Mouse (Mus musculus): Measurements from ENCODE around the gene Ppp1ca.

Gene Ppp1ca

GRCm38 (mm10) chr19:4191528-4192250 is at the start of gene Ppp1ca:
TSS of gene Ppp1ca (plus strand) at chr19:4192065.
- DNase-seq (ENCODE audit: low read depth, low spot score) = peak; percentile 94

- no peak for DNase-seq (ENCODE audit: low read depth, low spot score)
Measured at GRCm38 (mm10) chr19:4142416-4143173, 49.3 kb upstream of the Ppp1ca start.

DNA sequence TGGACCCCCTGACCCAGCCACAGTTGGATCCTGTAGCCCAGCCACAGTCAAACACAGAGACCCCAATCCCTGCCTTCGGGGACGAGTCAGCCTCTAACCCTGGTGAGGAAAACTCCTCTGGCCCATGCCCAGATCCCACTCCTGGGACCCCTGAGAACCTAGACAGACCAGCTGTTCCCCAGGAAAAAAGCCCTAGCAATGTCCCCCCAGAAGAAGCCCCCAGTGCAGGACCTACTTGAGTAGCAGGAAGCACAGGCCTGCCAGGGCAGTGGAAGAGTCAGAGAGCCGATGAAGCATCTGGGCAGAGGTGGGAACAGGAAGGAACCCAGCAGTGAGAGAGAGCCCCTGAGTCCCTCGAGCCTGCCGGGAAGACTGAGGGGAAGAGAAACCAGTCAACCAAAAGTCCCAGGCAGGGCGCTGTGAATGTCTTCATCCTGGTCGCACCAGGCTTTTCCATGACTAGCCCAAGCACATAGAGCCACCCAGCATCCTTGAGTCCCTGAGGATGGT is 48.1 kb upstream of the Ppp1ca start, which contains the start of gene Cabp4:
TSS of gene Cabp4 (minus strand) at position 275 of the 510 bp plus-strand sequence.
- no peak for DNase-seq (ENCODE audit: low read depth, low spot score)

DNA sequence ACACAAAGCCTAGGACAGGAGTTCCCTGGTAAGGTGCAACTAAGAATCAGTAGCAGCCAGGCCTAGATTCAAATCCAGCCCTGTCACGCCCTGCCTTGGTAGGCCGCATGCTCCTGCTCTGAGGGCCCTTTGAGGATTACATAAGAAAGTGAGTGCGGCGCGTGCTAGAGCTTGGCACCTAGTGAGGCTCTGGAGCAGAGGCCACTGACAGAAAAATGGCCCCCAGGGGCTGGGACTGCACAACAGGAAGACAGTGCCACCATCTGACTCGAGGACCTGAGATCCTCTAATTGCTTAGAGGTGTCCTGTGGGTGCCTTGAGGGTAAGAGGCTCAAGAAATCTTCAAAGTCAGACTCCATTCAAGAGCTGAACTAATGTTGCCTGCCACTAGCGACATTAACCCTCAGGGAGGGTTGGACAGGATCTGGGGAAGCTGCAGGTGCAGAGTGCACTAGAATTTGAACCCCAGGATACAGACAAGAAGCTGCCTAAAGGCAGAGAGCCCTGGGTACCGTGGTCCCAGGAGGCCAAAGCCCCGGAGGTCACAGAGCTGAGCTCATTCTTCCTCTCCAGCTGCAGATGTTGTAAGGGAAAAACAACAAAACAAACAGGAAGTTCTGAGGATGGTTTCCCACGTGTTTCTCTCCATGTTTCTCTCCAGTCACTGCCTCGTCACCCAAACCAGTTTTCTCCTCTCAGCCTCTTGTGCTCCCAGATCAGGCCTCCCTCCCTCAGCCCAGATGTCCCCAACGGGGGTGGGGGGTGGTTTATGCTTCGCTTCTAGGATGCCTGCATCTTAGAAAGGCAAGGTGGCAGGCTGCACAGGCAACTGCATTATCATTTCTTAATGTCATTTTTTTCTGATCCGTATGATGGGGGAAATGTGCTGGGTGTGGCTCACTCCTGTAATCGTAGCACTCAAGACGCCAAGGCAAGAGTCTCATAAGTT is 47.0 kb upstream of the Ppp1ca start:
- DNase-seq (ENCODE audit: low read depth, low spot score) = no peak

GRCm38 (mm10) chr19:4145936-4146335 is 45.9 kb upstream of the Ppp1ca start:
- no peak for DNase-seq (ENCODE audit: low read depth, low spot score)

GRCm38 (mm10) chr19:4146366-4147021 is 45.4 kb upstream of the Ppp1ca start:
- no peak for DNase-seq (ENCODE audit: low read depth, low spot score)

- no peak for DNase-seq (ENCODE audit: low read depth, low spot score)
Measured at GRCm38 (mm10) chr19:4147022-4147405, 44.9 kb upstream of the Ppp1ca start.

- DNase-seq (ENCODE audit: low read depth, low spot score) = no peak
Measured at GRCm38 (mm10) chr19:4147782-4148490, 43.9 kb upstream of the Ppp1ca start.

- DNase-seq (ENCODE audit: low read depth, low spot score) = peak; percentile 89
Measured at GRCm38 (mm10) chr19:4148491-4148806, 43.4 kb upstream of the Ppp1ca start, which contains the start of gene Coro1b. TSS of gene Coro1b (plus strand) at chr19:4148619.

GRCm38 (mm10) chr19:4148819-4149218 is 43.0 kb upstream of the Ppp1ca start:
- DNase-seq (ENCODE audit: low read depth, low spot score) = no peak

- DNase-seq (ENCODE audit: low read depth, low spot score) = no peak
Measured at GRCm38 (mm10) chr19:4149283-4149682, 42.6 kb upstream of the Ppp1ca start.

DNA sequence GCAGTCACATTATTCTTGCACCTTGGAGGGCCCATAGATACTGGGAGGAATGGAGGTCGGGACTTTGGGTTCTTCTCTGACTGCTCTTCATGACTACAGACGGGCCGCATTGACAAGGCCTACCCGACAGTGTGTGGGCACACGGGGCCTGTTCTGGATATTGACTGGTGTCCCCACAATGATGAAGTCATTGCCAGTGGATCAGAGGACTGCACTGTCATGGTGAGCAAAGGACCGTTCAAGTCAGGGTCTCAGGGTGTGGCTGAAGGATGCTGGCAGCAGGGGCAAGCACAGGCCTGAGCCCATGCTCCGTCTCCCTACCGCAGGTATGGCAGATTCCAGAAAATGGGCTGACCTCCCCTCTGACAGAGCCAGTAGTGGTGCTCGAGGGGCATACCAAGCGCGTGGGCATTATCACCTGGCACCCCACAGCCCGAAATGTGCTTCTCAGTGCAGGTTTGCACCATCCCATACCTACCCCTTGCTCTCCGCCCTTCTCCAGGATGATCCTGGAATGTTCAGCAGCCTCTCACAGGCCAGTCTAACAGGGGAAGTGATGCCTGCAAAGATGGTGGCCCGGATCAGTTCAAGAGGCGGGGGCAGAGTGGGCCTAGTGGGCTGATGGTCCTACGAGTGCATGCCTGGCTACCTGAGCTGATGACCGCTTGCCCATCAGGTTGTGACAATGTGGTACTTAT is 42.0 kb upstream of the Ppp1ca start:
- DNase-seq (ENCODE audit: low read depth, low spot score) = no peak

DNA sequence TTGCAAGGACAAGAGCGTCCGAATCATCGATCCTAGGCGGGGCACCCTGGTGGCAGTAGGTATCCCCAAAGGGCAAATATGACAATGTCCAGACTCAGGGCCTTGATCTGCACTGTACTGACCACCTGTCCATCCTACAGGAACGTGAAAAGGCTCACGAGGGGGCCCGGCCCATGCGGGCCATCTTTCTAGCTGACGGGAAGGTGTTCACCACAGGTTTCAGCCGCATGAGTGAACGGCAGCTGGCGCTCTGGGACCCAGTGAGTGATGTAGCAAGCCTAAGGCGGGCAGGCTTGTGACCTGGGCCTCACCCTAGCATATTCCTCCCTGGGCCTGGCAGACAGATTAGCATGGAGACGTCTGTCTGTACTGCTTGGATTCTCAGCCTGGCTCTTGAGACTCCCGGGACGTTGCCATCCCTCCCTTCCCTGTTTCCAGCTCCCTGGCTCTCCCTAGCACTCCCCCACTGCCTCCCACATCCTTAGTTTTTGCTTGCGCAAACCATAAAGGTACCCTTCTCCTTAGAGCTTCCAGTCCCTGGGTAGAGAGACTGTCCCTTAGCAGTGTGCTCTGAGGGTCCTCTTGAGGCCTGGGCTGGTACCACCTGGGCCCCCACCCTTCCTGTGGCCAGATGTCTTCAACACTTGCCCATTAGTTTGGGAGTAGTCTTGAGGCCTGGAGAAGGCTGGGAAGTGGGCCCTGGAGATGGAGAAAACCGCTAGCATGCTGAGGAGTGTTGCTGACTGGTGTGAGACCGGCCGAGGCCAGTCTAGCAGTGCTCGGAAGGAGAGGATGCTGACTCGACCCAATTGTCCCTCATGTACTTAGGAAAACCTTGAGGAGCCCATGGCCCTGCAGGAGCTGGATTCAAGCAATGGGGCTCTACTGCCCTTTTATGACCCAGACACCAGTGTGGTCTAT is 41.0 kb upstream of the Ppp1ca start:
- DNase-seq (ENCODE audit: low read depth, low spot score) = no peak

GRCm38 (mm10) chr19:4151488-4151860 is 40.4 kb upstream of the Ppp1ca start:
- DNase-seq (ENCODE audit: low read depth, low spot score) = no peak

- no peak for DNase-seq (ENCODE audit: low read depth, low spot score)
Measured at GRCm38 (mm10) chr19:4151898-4152297, 40.0 kb upstream of the Ppp1ca start.

- DNase-seq (ENCODE audit: low read depth, low spot score) = no peak
Measured at GRCm38 (mm10) chr19:4152445-4153231, 39.2 kb upstream of the Ppp1ca start.

DNA sequence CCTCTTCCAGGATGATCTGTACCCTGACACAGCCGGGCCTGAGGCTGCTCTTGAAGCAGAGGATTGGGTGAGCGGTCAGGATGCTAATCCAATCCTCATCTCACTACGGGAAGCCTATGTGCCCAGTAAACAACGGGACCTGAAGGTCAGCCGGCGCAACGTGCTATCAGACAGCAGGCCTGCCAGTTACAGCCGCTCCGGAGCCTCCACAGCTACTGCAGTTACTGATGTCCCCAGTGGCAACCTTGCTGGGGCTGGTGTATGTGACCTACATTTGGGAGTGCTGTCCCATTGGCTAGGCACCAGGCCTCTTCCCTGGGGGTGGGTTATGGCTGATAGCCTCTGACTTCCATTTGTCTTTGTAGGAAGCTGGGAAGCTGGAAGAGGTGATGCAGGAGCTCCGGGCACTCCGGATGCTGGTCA is 38.6 kb upstream of the Ppp1ca start, which contains the start of gene Ptprcap:
TSS of gene Ptprcap (plus strand) at position 373 of the 423 bp plus-strand sequence.
- DNase-seq (ENCODE audit: low read depth, low spot score) = no peak
